Mouse (Mus musculus) heart, embryonic 11.5 days (tissue): Measurements from ENCODE around the gene Palm3. TPM values are rescaled to one million over a fixed set of nuclear protein-coding genes. Genes with fewer than 3 reads are reported as not detected.
"Not testable (repeated sequence)": the region's sequence is repeated elsewhere in the genome, so short reads cannot be mapped to it uniquely, and the experiment has no call there.

Experiments
- ATAC-seq: fragments of 200-750 bp; cut with Nextera tagmentation; replicated peaks from 2 replicates; pipeline ENCODE4 v1.8.0; 2017; ENCODE audit warnings: moderate library complexity; ENCODE audit not compliant: insufficient number of reproducible peaks, low FRiP score, low TSS enrichment
- H3K27ac ChIP-seq: fragments of 300-500 bp; sonication (generic); 2 replicates; pipeline ENCODE4 v1.5.1; 2014; ENCODE audit warnings: mild to moderate bottlenecking, low read depth, low read length
- H3K27me3 ChIP-seq: fragments of 300-500 bp; sonication (generic); 2 replicates; pipeline ENCODE4 v1.6.1; 2014; ENCODE audit warnings: mild to moderate bottlenecking, low read length, mixed read lengths; ENCODE audit not compliant: control insufficient read depth, insufficient read depth
- H3K36me3 ChIP-seq: fragments of 300-500 bp; sonication (generic); 2 replicates; pipeline ENCODE4 v1.6.1; 2014; ENCODE audit warnings: mild to moderate bottlenecking, low read length, moderate library complexity, mixed read lengths; ENCODE audit not compliant: control insufficient read depth, insufficient read depth
- H3K4me1 ChIP-seq: fragments of 300-500 bp; sonication (generic); 2 replicates; pipeline ENCODE4 v1.6.1; 2014; ENCODE audit warnings: low read length; ENCODE audit not compliant: control insufficient read depth, insufficient read depth
- H3K4me2 ChIP-seq: fragments of 300-500 bp; sonication (generic); 2 replicates; pipeline ENCODE4 v1.6.1; 2014; ENCODE audit warnings: mild to moderate bottlenecking, moderate library complexity
- H3K4me3 ChIP-seq: fragments of 300-500 bp; sonication (generic); 2 replicates; pipeline ENCODE4 v1.5.1; 2014; ENCODE audit warnings: low read depth, low read length
- H3K9ac ChIP-seq: fragments of 300-500 bp; sonication (generic); 2 replicates; pipeline ENCODE4 v1.6.1; 2014; ENCODE audit warnings: mild to moderate bottlenecking, low read depth, low read length, moderate library complexity
- H3K9me3 ChIP-seq: fragments of 300-500 bp; sonication (generic); replicated peaks from 2 replicates; pipeline ENCODE4 v1.6.1; 2016; ENCODE audit warnings: low read length; ENCODE audit not compliant: control insufficient read depth
- WGBS: fragments of 180-500 bp; shearing (Covaris S2); extraction: QIAGEN DNeasy Blood & Tissue Kit; methylation state at CpG from one replicate; pipeline ENCODE4 v1.1.7; 2014; ENCODE audit not compliant: insufficient replicate concordance; 5-methylcytosine and 5-hydroxymethylcytosine counted together
- polyA plus RNA-seq: library from polyadenylated mRNA; unstranded; fragments of >200 nt; fragmentation: Nextera tagmentation; extraction: Ambion mirVana; gene quantifications from 2 replicates; pipeline ENCODE4 v1.2.1, GENCODE M21; 2014

The Palm3 gene
- polyA plus RNA-seq, 1 experiment from 2014 or later: 0.57 TPM

GRCm38 (mm10) chr8:83999825-84000224 lies 21.4 kb upstream of the Palm3 start:
- Histone ChIP-seq H3K4me3 (0 out of 2 replicates have a peak overlapping the region, but pooled peaks have one; percentile 3), H3K9ac (no peak overlapping the region), H3K4me1 (peaks cover 27% of the 10 kb centered on the region), H3K4me2 (no peak overlapping the region; the same call in 1 of the 2 replicates), H3K27me3 (peaks cover 10% of the 10 kb centered on the region), H3K36me3 (peaks cover 4% of the 10 kb centered on the region), H3K9me3 (no peaks in the 10 kb centered on the region), H3K27ac (no peak overlapping the region)
- ATAC-seq: no peak
- 91% methylated on average over 2 of the region's 2 CpGs for WGBS

DNA sequence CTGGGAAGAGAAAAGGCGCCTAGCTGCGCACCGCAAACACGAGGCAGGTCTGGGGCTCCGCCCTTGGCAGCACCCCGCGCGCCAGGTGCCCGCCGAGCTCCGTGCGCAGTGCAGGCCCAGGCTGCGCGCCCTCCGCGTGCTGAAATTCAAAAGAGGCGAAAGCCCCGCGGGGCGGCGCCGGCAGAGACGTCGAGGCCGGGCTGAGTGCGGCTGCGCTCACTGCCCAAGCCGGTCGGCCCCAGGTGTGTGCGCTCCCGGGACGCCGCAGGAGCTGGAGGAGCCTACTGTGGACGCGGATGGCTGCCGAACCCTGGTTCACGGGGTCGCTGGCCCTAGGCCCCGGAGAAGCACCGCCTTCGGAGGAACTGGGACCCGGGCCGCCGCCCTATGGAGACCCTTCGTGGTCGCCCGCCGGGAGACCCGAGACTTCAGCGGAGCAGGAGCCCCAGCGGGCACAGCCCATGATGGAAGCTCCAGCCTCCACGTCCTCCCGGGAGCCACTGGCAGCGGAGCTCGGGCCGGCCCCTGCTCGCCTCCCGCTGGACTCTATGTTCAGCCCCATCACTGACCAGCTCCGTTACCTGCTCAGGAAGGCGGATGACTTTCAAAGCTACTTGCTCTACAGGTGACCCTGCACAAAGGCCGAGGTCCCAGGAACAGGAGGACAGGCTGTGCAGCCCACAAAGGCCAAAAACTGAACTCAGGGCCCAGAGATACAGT lies 19.8 kb upstream of the Palm3 start, which contains the start of gene 1700067K01Rik:
Gene 1700067K01Rik, plus strand, starts transcription at position 222 of the 720 bp plus-strand sequence.
- WGBS: 32% methylated on average over 58 of the region's 61 CpGs
- peak within 1 kb of the TSS; percentile 15 for H3K4me3 ChIP-seq
- H3K4me2 ChIP-seq: peak within 1 kb of the TSS; percentile 47

DNA sequence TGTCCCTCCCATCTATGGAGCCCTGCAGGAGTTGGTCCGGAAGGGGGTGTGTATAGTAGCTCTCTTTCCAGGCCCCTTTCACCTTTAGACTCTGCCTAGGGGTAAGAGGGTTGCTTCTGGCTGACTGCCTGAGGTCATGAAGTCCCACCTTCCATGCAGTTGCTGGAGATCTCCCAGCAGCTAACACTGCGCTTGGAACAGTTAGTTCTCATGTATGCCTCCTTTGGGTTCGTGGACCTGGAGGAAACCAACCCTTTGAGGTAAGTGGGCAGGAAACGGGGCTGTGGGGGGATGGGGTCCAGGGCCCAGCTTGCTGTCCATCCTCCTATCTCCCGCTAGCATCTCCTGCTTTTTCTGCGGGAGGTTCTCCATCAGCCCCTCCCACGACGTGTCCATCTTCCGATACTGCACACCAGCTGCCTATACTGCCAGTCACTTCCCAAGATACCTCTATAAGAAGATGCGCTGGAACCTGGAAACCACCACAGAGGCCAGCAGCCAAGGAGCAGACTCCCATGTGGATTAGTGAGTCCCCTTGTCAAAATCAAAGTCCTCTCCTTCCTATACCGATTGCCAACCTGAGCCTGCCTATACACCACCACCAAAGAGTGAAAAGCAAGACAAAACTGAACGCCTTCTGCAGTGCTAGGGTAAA lies 18.2 kb upstream of the Palm3 start:
- H3K27ac ChIP-seq: no peak overlapping the region
- H3K36me3 ChIP-seq: no peaks in the 10 kb centered on the region
- H3K4me1 ChIP-seq: peaks cover 21% of the 10 kb centered on the region
- no peak overlapping the region for H3K4me2 ChIP-seq
- H3K9me3 ChIP-seq: no peaks in the 10 kb centered on the region
- no peak for ATAC-seq
- no peak overlapping the region for H3K9ac ChIP-seq
- 66% methylated on average over 12 of the region's 12 CpGs for WGBS
- peaks cover 10% of the 10 kb centered on the region for H3K27me3 ChIP-seq
- no peak overlapping the region for H3K4me3 ChIP-seq

More for the DNA sequence above, 19.8 kb upstream of the Palm3 start, which contains the start of gene 1700067K01Rik:
- Histone ChIP-seq H3K9me3 (no peaks in the 10 kb centered on the region), H3K9ac (0 out of 2 replicates have a peak within 1 kb of the TSS, but pooled peaks have one; percentile 24), H3K27ac (no peak within 1 kb of the TSS), H3K4me1 (peaks cover 21% of the 10 kb centered on the region), H3K36me3 (no peaks in the 10 kb centered on the region), H3K27me3 (peaks cover 10% of the 10 kb centered on the region)
- ATAC-seq: no peak

DNA sequence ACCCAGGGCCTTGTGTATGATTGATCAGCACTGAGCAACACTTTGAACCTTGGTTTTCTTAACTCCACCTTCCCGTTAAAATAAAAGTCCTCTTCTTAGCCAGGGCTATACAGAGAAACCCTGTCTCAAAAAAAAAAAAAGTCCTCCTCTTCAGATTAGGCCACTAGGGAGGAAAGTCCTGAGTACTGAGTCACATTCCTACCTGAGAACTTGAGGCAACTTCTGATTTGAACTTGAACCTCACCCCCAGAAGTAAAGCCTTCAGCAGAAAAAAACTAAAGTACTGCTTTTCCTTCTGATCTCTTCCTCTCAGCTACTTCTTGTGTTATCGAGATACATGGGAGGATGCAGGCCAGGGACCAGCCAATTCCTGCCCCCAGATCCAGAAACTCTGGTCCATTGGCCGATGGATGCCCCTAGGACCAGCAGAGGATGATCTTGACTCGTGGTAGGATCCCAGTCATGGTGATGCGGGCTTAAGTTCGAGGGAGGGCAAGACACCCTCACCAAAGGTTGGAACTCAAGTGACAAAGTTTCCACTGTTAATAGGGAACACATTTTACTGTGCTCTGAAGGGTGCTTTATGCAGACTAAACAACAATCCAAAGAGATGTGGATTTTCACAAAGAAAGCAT lies 17.5 kb upstream of the Palm3 start:
- Histone ChIP-seq H3K4me3 (peak overlapping the region; percentile 66), H3K27me3 (peaks cover 10% of the 10 kb centered on the region), H3K4me2 (peak overlapping the region; percentile 89), H3K36me3 (no peaks in the 10 kb centered on the region), H3K27ac (no peak overlapping the region), H3K4me1 (peaks cover 20% of the 10 kb centered on the region), H3K9ac (peak overlapping the region; percentile 81), H3K9me3 (no peaks in the 10 kb centered on the region)
- 78% methylated on average over 6 of the region's 6 CpGs for WGBS
- ATAC-seq: no peak

- H3K9me3 ChIP-seq: no peaks in the 10 kb centered on the region
- H3K9ac ChIP-seq: peak overlapping the region; percentile 81
- ATAC-seq: peak; percentile 77
- H3K27me3 ChIP-seq: peaks cover 10% of the 10 kb centered on the region
- H3K4me1 ChIP-seq: peaks cover 10% of the 10 kb centered on the region
- peak overlapping the region; percentile 66 for H3K4me3 ChIP-seq
- H3K36me3 ChIP-seq: no peaks in the 10 kb centered on the region
- peak overlapping the region; percentile 89 for H3K4me2 ChIP-seq
- H3K27ac ChIP-seq: peak overlapping the region; percentile 72
- 2% methylated on average over 30 of the region's 30 CpGs for WGBS
Observed at GRCm38 (mm10) chr8:84004533-84005201, 16.6 kb upstream of the Palm3 start.

- H3K4me3 ChIP-seq, ATAC-seq, H3K9ac ChIP-seq, H3K27ac ChIP-seq, H3K4me2 ChIP-seq, H3K36me3 ChIP-seq, H3K9me3 ChIP-seq: not testable (repeated sequence)
- WGBS: 89% methylated on average over 7 of the region's 7 CpGs
- Histone ChIP-seq H3K27me3 (peaks cover 16% of the 10 kb centered on the region), H3K4me1 (peaks cover 10% of the 10 kb centered on the region)
Observed at GRCm38 (mm10) chr8:84005502-84005901, 15.8 kb upstream of the Palm3 start.

DNA sequence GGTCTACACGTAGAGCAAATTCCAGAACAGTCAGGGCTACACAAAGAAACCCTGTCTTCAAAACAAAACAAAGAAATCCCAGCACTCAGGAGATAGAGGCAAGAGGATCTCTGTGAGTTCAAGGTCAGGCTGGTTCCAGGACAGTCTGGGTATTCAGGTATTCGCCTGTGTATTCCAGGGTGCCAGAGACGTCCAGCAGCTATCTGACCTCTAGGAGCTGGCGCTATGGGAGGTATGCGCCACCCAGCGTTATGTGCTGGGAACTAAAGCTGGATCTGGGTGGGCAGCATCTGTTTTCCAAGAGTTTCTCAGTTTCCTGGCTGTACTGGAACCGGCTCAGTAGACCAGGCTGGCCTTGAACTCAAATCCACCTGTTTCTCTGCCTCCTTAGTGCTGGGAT lies 12.9 kb upstream of the Palm3 start:
- Histone ChIP-seq H3K36me3 (no peaks in the 10 kb centered on the region), H3K4me3 (no peak overlapping the region), H3K27me3 (peaks cover 38% of the 10 kb centered on the region), H3K4me1 (peaks cover 23% of the 10 kb centered on the region), H3K4me2 (no peak overlapping the region), H3K9me3 (no peaks in the 10 kb centered on the region), H3K9ac (no peak overlapping the region), H3K27ac (no peak overlapping the region)
- WGBS: 29% methylated on average over 7 of the region's 7 CpGs
- ATAC-seq: no peak

DNA sequence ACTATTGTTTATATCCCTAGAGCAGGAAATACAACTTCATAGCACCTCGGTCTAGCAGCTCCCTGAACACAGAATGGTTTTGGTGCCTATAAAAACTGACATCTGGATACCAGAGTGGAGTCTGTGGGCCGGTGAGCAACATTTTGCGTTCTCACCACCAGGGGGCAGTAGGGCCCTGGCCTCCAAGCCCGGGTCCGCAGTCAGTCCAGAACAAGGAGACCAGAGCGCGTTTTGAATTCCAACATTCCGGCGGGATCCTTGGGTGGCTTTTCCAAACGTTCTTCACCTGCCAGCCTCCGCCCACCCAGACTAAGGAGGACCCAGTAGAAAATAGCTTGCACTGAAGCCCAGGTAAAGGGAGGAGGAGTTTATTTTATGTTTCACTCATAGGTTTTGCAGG lies 11.4 kb upstream of the Palm3 start:
- ATAC-seq: no peak
- no peak overlapping the region for H3K9ac ChIP-seq
- H3K9me3 ChIP-seq: no peaks in the 10 kb centered on the region
- no peak overlapping the region for H3K4me3 ChIP-seq
- H3K4me2 ChIP-seq: peak overlapping the region; percentile 29; the same call in 1 of the 2 replicates
- WGBS: 1% methylated on average over 11 of the region's 11 CpGs
- peaks cover 40% of the 10 kb centered on the region for H3K27me3 ChIP-seq
- peaks cover 19% of the 10 kb centered on the region for H3K4me1 ChIP-seq
- no peak overlapping the region for H3K27ac ChIP-seq
- H3K36me3 ChIP-seq: no peaks in the 10 kb centered on the region
